Mouse (Mus musculus): ENCODE results near the gene Kcnn1. TPM values are rescaled to one million over a fixed set of nuclear protein-coding genes. Genes with fewer than 3 reads are reported as not detected.

The Kcnn1 gene
- 1.6 and 2.1 TPM in 2 replicates for polyA plus RNA-seq (2014; fragmentation: Nextera tagmentation; extraction: Ambion mirVana)

GRCm38 (mm10) chr8:70862824-70863641 is at the start of gene Kcnn1:
TSS of gene Kcnn1 (minus strand) at chr8:70863258.
- H3K36me3 ChIP-seq (ENCODE audit: control insufficient read depth, insufficient read depth, low read length) = 0 out of 2 replicates have a peak, but pooled peaks cover 1% of the 10 kb centered on the region
- no peak within 1 kb of the TSS for H3K27ac ChIP-seq (ENCODE audit: low read length)
- peak within 1 kb of the TSS; percentile 42 for H3K4me3 ChIP-seq (ENCODE audit: low read depth, low read length)
- H3K4me1 ChIP-seq (ENCODE audit: control insufficient read depth, insufficient read depth, low read length) = peaks cover 26% of the 10 kb centered on the region
- peak within 1 kb of the TSS; percentile 18; the same call in 1 of the 2 replicates for H3K9ac ChIP-seq (replicated peaks; ENCODE audit: low read depth, low read length)
- ATAC-seq (ENCODE audit: insufficient number of reproducible peaks, insufficient read depth, low FRiP score, low read depth) = no peak
- H3K27me3 ChIP-seq (ENCODE audit: control insufficient read depth, insufficient read depth, low read length) = 0 out of 2 replicates have a peak, but pooled peaks cover 9% of the 10 kb centered on the region
- under 1% methylated on average over 55 of the region's 55 CpGs for WGBS
- H3K4me2 ChIP-seq (replicated peaks; ENCODE audit: low read depth, low read length) = peak within 1 kb of the TSS; percentile 78
- no peaks in the 10 kb centered on the region for H3K9me3 ChIP-seq (ENCODE audit: control insufficient read depth, low read depth, low read length)

- 85% methylated on average over 5 of the region's 5 CpGs for WGBS
- Histone ChIP-seq H3K36me3 (ENCODE audit: control insufficient read depth, insufficient read depth, low read length) (peaks cover 58% of the 10 kb centered on the region), H3K4me3 (ENCODE audit: low read depth, low read length) (no peak overlapping the region), H3K27ac (ENCODE audit: low read length) (no peak overlapping the region), H3K4me1 (ENCODE audit: control insufficient read depth, insufficient read depth, low read length) (peaks cover 4% of the 10 kb centered on the region; the same call in 1 of the 2 replicates), H3K9me3 (ENCODE audit: control insufficient read depth, low read depth, low read length) (no peaks in the 10 kb centered on the region), H3K9ac (replicated peaks; ENCODE audit: low read depth, low read length) (no peak overlapping the region), H3K27me3 (ENCODE audit: control insufficient read depth, insufficient read depth, low read length) (no peaks in the 10 kb centered on the region), H3K4me2 (replicated peaks; ENCODE audit: low read depth, low read length) (no peak overlapping the region)
- ATAC-seq (ENCODE audit: insufficient number of reproducible peaks, insufficient read depth, low FRiP score, low read depth) = no peak
These were observed 48.5 kb upstream of the Kcnn1 start for GRCm38 (mm10) chr8:70911596-70911995.

GRCm38 (mm10) chr8:70907518-70907917 is 44.5 kb upstream of the Kcnn1 start:
- Histone ChIP-seq H3K4me1 (ENCODE audit: control insufficient read depth, insufficient read depth, low read length) (peaks cover 9% of the 10 kb centered on the region; the same call in 1 of the 2 replicates), H3K9me3 (ENCODE audit: control insufficient read depth, low read depth, low read length) (no peaks in the 10 kb centered on the region), H3K4me3 (ENCODE audit: low read depth, low read length) (no peak overlapping the region), H3K36me3 (ENCODE audit: control insufficient read depth, insufficient read depth, low read length) (peaks cover 17% of the 10 kb centered on the region), H3K27ac (ENCODE audit: low read length) (no peak overlapping the region), H3K4me2 (replicated peaks; ENCODE audit: low read depth, low read length) (no peak overlapping the region), H3K27me3 (ENCODE audit: control insufficient read depth, insufficient read depth, low read length) (no peaks in the 10 kb centered on the region), H3K9ac (replicated peaks; ENCODE audit: low read depth, low read length) (no peak overlapping the region)
- no peak for ATAC-seq (ENCODE audit: insufficient number of reproducible peaks, insufficient read depth, low FRiP score, low read depth)
- 93% methylated on average over 2 of the region's 2 CpGs for WGBS

- peak within 1 kb of the TSS; percentile 82 for H3K27ac ChIP-seq (ENCODE audit: low read length)
- peak within 1 kb of the TSS; percentile 93 for H3K4me2 ChIP-seq (replicated peaks; ENCODE audit: low read depth, low read length)
- ATAC-seq (ENCODE audit: insufficient number of reproducible peaks, insufficient read depth, low FRiP score, low read depth) = peak; percentile 93
- peaks cover 9% of the 10 kb centered on the region; the same call in 1 of the 2 replicates for H3K4me1 ChIP-seq (ENCODE audit: control insufficient read depth, insufficient read depth, low read length)
- no peaks in the 10 kb centered on the region for H3K27me3 ChIP-seq (ENCODE audit: control insufficient read depth, insufficient read depth, low read length)
- peak within 1 kb of the TSS; percentile 85 for H3K9ac ChIP-seq (replicated peaks; ENCODE audit: low read depth, low read length)
- WGBS = under 1% methylated on average over 71 of the region's 86 CpGs
- peaks cover 3% of the 10 kb centered on the region for H3K36me3 ChIP-seq (ENCODE audit: control insufficient read depth, insufficient read depth, low read length)
- no peaks in the 10 kb centered on the region for H3K9me3 ChIP-seq (ENCODE audit: control insufficient read depth, low read depth, low read length)
- H3K4me3 ChIP-seq (ENCODE audit: low read depth, low read length) = peak within 1 kb of the TSS; percentile 88
These were observed 43.0 kb upstream of the Kcnn1 start, which contains the start of gene Map1s for GRCm38 (mm10) chr8:70905831-70906736. TSS of gene Map1s (plus strand) at chr8:70905932.

GRCm38 (mm10) chr8:70905463-70905830 is 42.4 kb upstream of the Kcnn1 start:
- peak; percentile 33; the same call in 1 of the 2 replicates for ATAC-seq (ENCODE audit: insufficient number of reproducible peaks, insufficient read depth, low FRiP score, low read depth)
- peaks cover 9% of the 10 kb centered on the region; the same call in 1 of the 2 replicates for H3K4me1 ChIP-seq (ENCODE audit: control insufficient read depth, insufficient read depth, low read length)
- H3K36me3 ChIP-seq (ENCODE audit: control insufficient read depth, insufficient read depth, low read length) = no peaks in the 10 kb centered on the region
- H3K9me3 ChIP-seq (ENCODE audit: control insufficient read depth, low read depth, low read length) = no peaks in the 10 kb centered on the region
- peak overlapping the region; percentile 88 for H3K4me3 ChIP-seq (ENCODE audit: low read depth, low read length)
- peak overlapping the region; percentile 93 for H3K4me2 ChIP-seq (replicated peaks; ENCODE audit: low read depth, low read length)
- peak overlapping the region; percentile 85; the same call in 1 of the 2 replicates for H3K9ac ChIP-seq (replicated peaks; ENCODE audit: low read depth, low read length)
- no peak overlapping the region for H3K27ac ChIP-seq (ENCODE audit: low read length)
- no peaks in the 10 kb centered on the region for H3K27me3 ChIP-seq (ENCODE audit: control insufficient read depth, insufficient read depth, low read length)
- 17% methylated on average over 8 of the region's 8 CpGs for WGBS

GRCm38 (mm10) chr8:70904532-70904931 is 41.5 kb upstream of the Kcnn1 start:
- ATAC-seq (ENCODE audit: insufficient number of reproducible peaks, insufficient read depth, low FRiP score, low read depth) = no peak
- Histone ChIP-seq H3K36me3 (ENCODE audit: control insufficient read depth, insufficient read depth, low read length) (no peaks in the 10 kb centered on the region), H3K9me3 (ENCODE audit: control insufficient read depth, low read depth, low read length) (no peaks in the 10 kb centered on the region), H3K27me3 (ENCODE audit: control insufficient read depth, insufficient read depth, low read length) (no peaks in the 10 kb centered on the region), H3K4me1 (ENCODE audit: control insufficient read depth, insufficient read depth, low read length) (peaks cover 9% of the 10 kb centered on the region; the same call in 1 of the 2 replicates), H3K4me2 (replicated peaks; ENCODE audit: low read depth, low read length) (no peak overlapping the region), H3K4me3 (ENCODE audit: low read depth, low read length) (no peak overlapping the region), H3K27ac (ENCODE audit: low read length) (no peak overlapping the region), H3K9ac (replicated peaks; ENCODE audit: low read depth, low read length) (no peak overlapping the region)
- 58% methylated on average over 4 of the region's 4 CpGs for WGBS

GRCm38 (mm10) chr8:70903582-70903981 is 40.5 kb upstream of the Kcnn1 start:
- Histone ChIP-seq H3K4me2 (replicated peaks; ENCODE audit: low read depth, low read length) (no peak overlapping the region), H3K27ac (ENCODE audit: low read length) (no peak overlapping the region), H3K27me3 (ENCODE audit: control insufficient read depth, insufficient read depth, low read length) (no peaks in the 10 kb centered on the region), H3K4me1 (ENCODE audit: control insufficient read depth, insufficient read depth, low read length) (peaks cover 10% of the 10 kb centered on the region; the same call in 1 of the 2 replicates), H3K4me3 (ENCODE audit: low read depth, low read length) (no peak overlapping the region), H3K36me3 (ENCODE audit: control insufficient read depth, insufficient read depth, low read length) (no peaks in the 10 kb centered on the region), H3K9me3 (ENCODE audit: control insufficient read depth, low read depth, low read length) (no peaks in the 10 kb centered on the region), H3K9ac (replicated peaks; ENCODE audit: low read depth, low read length) (no peak overlapping the region)
- no peak for ATAC-seq (ENCODE audit: insufficient number of reproducible peaks, insufficient read depth, low FRiP score, low read depth)

GRCm38 (mm10) chr8:70903112-70903511 is 40.1 kb upstream of the Kcnn1 start:
- H3K9ac ChIP-seq (replicated peaks; ENCODE audit: low read depth, low read length) = no peak overlapping the region
- H3K27ac ChIP-seq (ENCODE audit: low read length) = no peak overlapping the region
- no peak for ATAC-seq (ENCODE audit: insufficient number of reproducible peaks, insufficient read depth, low FRiP score, low read depth)
- no peaks in the 10 kb centered on the region for H3K36me3 ChIP-seq (ENCODE audit: control insufficient read depth, insufficient read depth, low read length)
- H3K4me1 ChIP-seq (ENCODE audit: control insufficient read depth, insufficient read depth, low read length) = peaks cover 15% of the 10 kb centered on the region; the same call in 1 of the 2 replicates
- 37% methylated on average over 4 of the region's 4 CpGs for WGBS
- no peak overlapping the region for H3K4me2 ChIP-seq (replicated peaks; ENCODE audit: low read depth, low read length)
- H3K4me3 ChIP-seq (ENCODE audit: low read depth, low read length) = no peak overlapping the region
- H3K9me3 ChIP-seq (ENCODE audit: control insufficient read depth, low read depth, low read length) = no peaks in the 10 kb centered on the region
- no peaks in the 10 kb centered on the region for H3K27me3 ChIP-seq (ENCODE audit: control insufficient read depth, insufficient read depth, low read length)

Data from stomach, embryonic 14.5 days (tissue).